Mouse (Mus musculus): ENCODE measurements around the gene Cdkn2d.

GRCm38 (mm10) chr9:21333523-21333922, 42.3 kb upstream of the Cdkn2d start:
- TF ChIP-seq POLR2A (IDR thresholded peaks at IDR 0.05; ENCODE audit: low read depth, low read length) (no peak), CTCF (conservative IDR thresholded peaks at IDR 0.05; ENCODE audit: insufficient read depth, insufficient read length, low read depth, low read length) (no peak)

All from kidney, adult 2 months (tissue).